Mouse (Mus musculus) cortical plate, adult 2 months (tissue): ENCODE measurements around the gene Gstm6. TPM values are rescaled to one million over a fixed set of nuclear protein-coding genes. Genes with fewer than 3 reads are reported as not detected.
"Not testable (repeated sequence)": the region's sequence is repeated elsewhere in the genome, so short reads cannot be mapped to it uniquely, and the experiment has no call there.

Source experiments
- H3K27ac ChIP-seq: fragments of 200-500 bp; 2 replicates; pipeline ENCODE4 v1.5.1; 2012; ENCODE audit warnings: low read length, control low read depth, inconsistent platforms; ENCODE audit not compliant: insufficient read depth
- H3K4me1 ChIP-seq: fragments of 200-500 bp; 2 replicates; pipeline ENCODE4 v1.6.1; 2011; ENCODE audit warnings: low read length; ENCODE audit not compliant: control insufficient read depth, insufficient read depth
- H3K4me3 ChIP-seq: fragments of 200-500 bp; 2 replicates; pipeline ENCODE4 v1.5.1; 2011; ENCODE audit warnings: mild to moderate bottlenecking, low read length, control low read depth; ENCODE audit not compliant: insufficient read depth
- CTCF ChIP-seq: fragments of 200-500 bp; IDR thresholded peaks from 2 replicates; pipeline ENCODE4 v1.5.1; 2011; ENCODE audit warnings: mild to moderate bottlenecking, control low read depth, low read length; ENCODE audit not compliant: insufficient read depth; ENCODE audit errors: extremely low read depth
- POLR2A ChIP-seq: fragments of 200-500 bp; IDR thresholded peaks from 2 replicates; pipeline ENCODE4 v1.6.1; 2011; ENCODE audit warnings: mild to moderate bottlenecking, low read length, control low read depth; ENCODE audit not compliant: insufficient read depth; ENCODE audit errors: extremely low read depth
- polyA plus RNA-seq: library from polyadenylated mRNA; depleted of rRNA; stranded (reverse); fragments of >200 nt; gene quantifications from 2 replicates; pipeline ENCODE4 v1.2.3, GENCODE M21; 2012; rRNA removed

Gstm6 gene
- polyA plus RNA-seq = 5.4 and 6.4 TPM in 2 replicates

- H3K4me1 ChIP-seq = peaks cover 7% of the 10 kb centered on the region
- H3K4me3 ChIP-seq = no peak within 1 kb of the TSS; the same call in 1 of the 2 replicates
- TF ChIP-seq POLR2A (no peak), CTCF (peak; percentile 51)
- no peak within 1 kb of the TSS for H3K27ac ChIP-seq
Measured at GRCm38 (mm10) chr3:107943239-107943990, at the start of gene Gstm6. Gstm6 (minus strand) TSS chr3:107943749.

DNA sequence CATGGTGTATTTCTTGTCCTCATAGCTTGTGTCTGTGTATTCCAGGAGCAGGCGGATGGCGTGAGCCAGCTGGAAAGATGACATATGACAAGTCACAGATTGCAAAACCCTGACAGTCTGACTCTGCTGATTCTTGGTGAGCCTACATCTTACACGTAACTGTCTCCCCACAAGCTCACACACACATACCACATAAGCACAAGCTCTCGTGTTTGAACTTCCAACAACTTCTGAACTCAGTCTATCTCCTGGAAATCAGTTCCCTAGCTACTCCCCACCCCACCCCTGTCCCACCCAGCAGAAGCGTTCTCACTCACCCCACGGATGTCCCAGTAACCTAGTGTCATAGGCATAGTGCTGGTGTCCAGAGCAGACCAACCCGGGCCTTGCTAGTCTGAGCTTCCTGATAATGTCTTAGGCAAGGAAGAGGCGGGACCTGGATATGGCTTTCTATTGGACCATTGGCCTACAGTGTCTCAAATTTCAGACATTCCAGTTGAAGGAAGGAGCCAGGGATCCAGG, 42.6 kb upstream of the Gstm6 start, which contains the start of gene Gstm2:
TSS of gene Gstm2 (minus strand) at position 413 of the 522 bp plus-strand sequence.
- Histone ChIP-seq H3K4me3 (no peak within 1 kb of the TSS), H3K27ac (no peak within 1 kb of the TSS), H3K4me1 (no peaks in the 10 kb centered on the region; the same call in 1 of the 2 replicates)
- TF ChIP-seq POLR2A = no peak
- TF ChIP-seq CTCF = no peak

GRCm38 (mm10) chr3:107985141-107985540, 41.6 kb upstream of the Gstm6 start:
- not testable (repeated sequence) for H3K27ac ChIP-seq, H3K4me3 ChIP-seq, H3K4me1 ChIP-seq

DNA sequence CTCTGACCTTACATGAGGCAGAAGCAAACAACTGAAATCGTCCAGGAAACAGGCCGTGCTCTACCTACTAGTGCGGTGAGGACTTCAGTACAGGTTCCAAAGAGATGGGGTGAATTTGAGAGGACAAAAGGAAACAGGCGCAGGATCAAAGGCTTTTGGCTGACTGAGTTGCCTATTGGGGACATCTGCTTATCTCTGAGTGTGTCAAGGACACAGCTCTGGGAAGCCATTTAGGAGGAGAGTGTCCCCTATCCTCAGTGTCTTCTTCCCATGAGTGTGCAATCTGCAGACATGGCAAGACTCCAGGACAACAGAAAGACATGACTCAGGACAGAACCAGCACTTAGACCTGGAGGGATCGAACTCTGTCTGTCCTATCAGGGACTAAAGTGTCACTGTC, 40.9 kb upstream of the Gstm6 start:
- Histone ChIP-seq H3K4me3 (no peak overlapping the region), H3K27ac (no peak overlapping the region), H3K4me1 (no peaks in the 10 kb centered on the region; the same call in 1 of the 2 replicates)
- TF ChIP-seq POLR2A (no peak), CTCF (no peak)

DNA sequence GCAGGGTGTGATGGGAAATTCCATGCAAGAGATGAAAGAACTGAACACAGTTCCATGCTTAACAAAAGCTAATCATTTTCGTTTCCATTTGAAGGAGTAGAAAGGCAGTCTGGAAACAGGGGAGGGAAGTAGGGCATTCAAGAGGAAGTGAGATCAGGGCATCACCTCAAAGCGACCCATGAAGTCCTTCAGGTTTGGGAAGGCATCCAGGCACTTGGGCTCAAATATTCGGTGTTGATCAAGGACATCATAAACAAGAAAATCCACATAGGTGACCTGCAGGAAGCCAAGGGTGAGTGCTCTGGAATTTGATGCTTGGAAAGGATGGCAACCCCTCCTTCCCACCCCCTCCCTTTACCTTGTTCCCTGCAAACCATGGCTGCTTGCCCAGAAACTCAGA, 40.2 kb upstream of the Gstm6 start:
- H3K4me1 ChIP-seq = no peaks in the 10 kb centered on the region; the same call in 1 of the 2 replicates
- H3K4me3 ChIP-seq = no peak overlapping the region
- H3K27ac ChIP-seq = no peak overlapping the region
- TF ChIP-seq CTCF = no peak
- no peak for TF ChIP-seq POLR2A

GRCm38 (mm10) chr3:107982726-107983125, 39.2 kb upstream of the Gstm6 start:
- no peaks in the 10 kb centered on the region; the same call in 1 of the 2 replicates for H3K4me1 ChIP-seq
- no peak overlapping the region for H3K27ac ChIP-seq
- TF ChIP-seq POLR2A (no peak), CTCF (no peak)

GRCm38 (mm10) chr3:107981261-107981660, 37.7 kb upstream of the Gstm6 start:
- Histone ChIP-seq H3K4me3 (no peak overlapping the region), H3K4me1 (no peaks in the 10 kb centered on the region; the same call in 1 of the 2 replicates), H3K27ac (no peak overlapping the region)
- TF ChIP-seq CTCF (no peak), POLR2A (no peak)

More at GRCm38 (mm10) chr3:107982726-107983125, 39.2 kb upstream of the Gstm6 start:
- no peak overlapping the region for H3K4me3 ChIP-seq

- H3K4me3 ChIP-seq = no peak overlapping the region
- no peak overlapping the region for H3K27ac ChIP-seq
- TF ChIP-seq POLR2A (no peak), CTCF (no peak)
- H3K4me1 ChIP-seq = no peaks in the 10 kb centered on the region
Measured at GRCm38 (mm10) chr3:107977691-107978090, 34.1 kb upstream of the Gstm6 start.

DNA sequence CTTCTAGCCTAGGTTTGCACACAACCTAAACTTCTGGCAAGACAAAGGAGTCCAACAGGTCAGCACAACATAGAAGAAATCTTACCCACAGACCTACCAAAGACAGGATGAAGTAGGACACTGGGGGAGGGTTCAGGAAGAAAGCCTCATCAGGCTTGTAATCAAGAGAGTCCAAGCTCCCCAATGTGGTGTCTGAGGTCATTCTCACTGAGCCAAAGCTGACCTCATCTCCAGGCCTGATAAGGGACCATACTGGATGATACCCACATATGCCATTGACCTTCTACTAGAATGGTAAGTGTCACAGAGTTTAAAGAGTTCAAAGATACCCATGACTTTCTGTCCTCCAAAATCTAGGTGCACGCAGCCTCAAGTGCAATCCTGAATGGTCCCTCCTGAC, 30.7 kb upstream of the Gstm6 start:
- Histone ChIP-seq H3K4me1 (no peaks in the 10 kb centered on the region), H3K27ac (no peak overlapping the region), H3K4me3 (no peak overlapping the region)
- TF ChIP-seq POLR2A (no peak), CTCF (no peak)

DNA sequence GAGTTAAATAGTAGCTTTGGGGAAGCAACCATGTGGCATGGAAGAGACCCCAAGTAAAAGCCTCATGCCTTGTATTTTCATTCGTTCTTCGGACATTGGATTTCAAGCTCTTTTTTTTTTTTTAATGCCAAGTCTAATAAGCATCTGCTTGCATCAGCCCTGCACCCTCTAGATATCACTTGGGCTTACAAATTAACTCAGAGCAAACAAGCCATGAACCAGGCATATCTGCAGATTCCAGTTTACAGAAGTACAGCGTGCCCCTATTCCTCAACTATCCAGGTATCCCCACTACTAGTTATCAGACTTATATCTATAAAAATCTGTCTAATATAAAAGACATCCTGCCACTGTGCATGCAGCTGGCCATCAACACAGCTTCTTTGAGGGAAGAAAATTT, 28.5 kb upstream of the Gstm6 start:
- H3K4me3 ChIP-seq = no peak overlapping the region
- H3K27ac ChIP-seq = no peak overlapping the region
- no peak for TF ChIP-seq CTCF
- TF ChIP-seq POLR2A = no peak
- H3K4me1 ChIP-seq = no peaks in the 10 kb centered on the region

DNA sequence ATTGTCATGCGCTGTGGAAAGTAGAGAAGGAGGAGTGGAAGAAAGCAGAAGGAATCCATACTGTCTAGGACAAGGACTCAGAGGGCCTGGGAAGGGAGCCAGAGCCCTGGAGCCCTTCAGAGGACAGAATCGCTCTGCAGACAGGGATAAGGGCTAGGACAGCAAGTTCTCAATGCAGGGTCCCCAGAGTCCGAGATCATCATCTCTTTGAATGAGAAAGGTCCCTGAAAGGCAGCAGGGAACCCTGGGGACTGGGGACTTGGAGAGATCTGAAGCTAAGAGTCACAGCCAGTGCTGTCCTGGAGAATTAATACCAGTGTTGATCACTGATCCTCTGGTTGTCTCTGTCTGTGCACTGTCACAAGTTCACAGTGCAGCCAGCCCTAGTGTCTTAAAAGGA, 27.6 kb upstream of the Gstm6 start:
- not testable (repeated sequence) for H3K27ac ChIP-seq, H3K4me1 ChIP-seq, H3K4me3 ChIP-seq
